Mouse (Mus musculus) intestine, embryonic 14.5 days (tissue): ENCODE data around the gene Igsf21. TPM values are rescaled to one million over a fixed set of nuclear protein-coding genes. Genes with fewer than 3 reads are reported as not detected.

Experiments used
- ATAC-seq: fragments of 200-750 bp; cut with Nextera tagmentation; replicated peaks from 2 replicates; pipeline ENCODE4 v1.8.0; 2017; ENCODE audit warnings: low read depth, moderate number of reproducible peaks, moderate TSS enrichment, moderate library complexity; ENCODE audit not compliant: low FRiP score, low TSS enrichment
- DNase-seq: peaks from one replicate; pipeline ENCODE4 v3.0.0-alpha.2; 2018; ENCODE audit warnings: low spot score
- H3K27ac ChIP-seq: fragments of 300-500 bp; sonication (generic); 2 replicates; pipeline ENCODE4 v1.5.1; 2014; ENCODE audit warnings: low read depth, mild to moderate bottlenecking, control low read depth
- H3K27me3 ChIP-seq: fragments of 300-500 bp; sonication (generic); replicated peaks from 2 replicates; pipeline ENCODE4 v1.6.1; 2014; ENCODE audit warnings: low read length, control low read depth; ENCODE audit not compliant: control insufficient read depth, insufficient read depth
- H3K36me3 ChIP-seq: fragments of 300-500 bp; sonication (generic); 2 replicates; pipeline ENCODE4 v1.6.1; 2014; ENCODE audit warnings: low read length, control low read depth; ENCODE audit not compliant: control insufficient read depth, insufficient read depth
- H3K4me1 ChIP-seq: fragments of 300-500 bp; sonication (generic); replicated peaks from 2 replicates; pipeline ENCODE4 v1.6.1; 2014; ENCODE audit warnings: low read length, control low read depth, mixed read lengths; ENCODE audit not compliant: control insufficient read depth, insufficient read depth
- H3K4me2 ChIP-seq: fragments of 300-500 bp; sonication (generic); 2 replicates; pipeline ENCODE4 v1.6.1; 2014; ENCODE audit warnings: low read length
- H3K4me3 ChIP-seq: fragments of 300-500 bp; sonication (generic); 2 replicates; pipeline ENCODE4 v1.5.1; 2014; ENCODE audit warnings: low read depth, low read length, control low read depth, mixed read lengths
- H3K9ac ChIP-seq: fragments of 300-500 bp; sonication (generic); 2 replicates; pipeline ENCODE4 v1.6.1; 2014; ENCODE audit warnings: mild to moderate bottlenecking, low read length
- H3K9me3 ChIP-seq: fragments of 300-500 bp; sonication (generic); 2 replicates; pipeline ENCODE4 v1.6.1; 2016; ENCODE audit warnings: low read length, control low read depth; ENCODE audit not compliant: control insufficient read depth
- WGBS: fragments of 180-500 bp; shearing (Covaris S2); extraction: QIAGEN DNeasy Blood & Tissue Kit; methylation state at CpG from one replicate; pipeline ENCODE4 v1.1.7; 2014; 5-methylcytosine and 5-hydroxymethylcytosine counted together
- polyA plus RNA-seq: library from polyadenylated mRNA; unstranded; fragments of >200 nt; fragmentation: Nextera tagmentation; extraction: Ambion mirVana; gene quantifications from 2 replicates; pipeline ENCODE4 v1.2.1, GENCODE M21; 2014

Gene Igsf21
- polyA plus RNA-seq, 1 experiment from 2014 or later: 2.2 TPM

- H3K27me3 ChIP-seq: no peaks in the 10 kb centered on the region
- no peak overlapping the region for H3K9ac ChIP-seq
- H3K4me3 ChIP-seq: no peak overlapping the region
- ATAC-seq: no peak
- H3K4me1 ChIP-seq: no peaks in the 10 kb centered on the region
- H3K27ac ChIP-seq: no peak overlapping the region
- H3K4me2 ChIP-seq: no peak overlapping the region
- H3K36me3 ChIP-seq: no peaks in the 10 kb centered on the region
- no peaks in the 10 kb centered on the region for H3K9me3 ChIP-seq
- 35% methylated on average over 14 of the region's 14 CpGs for WGBS
- no peak for DNase-seq
These were observed 32.2 kb downstream of the Igsf21 start for GRCm38 (mm10) chr4:140214406-140214805.

DNA sequence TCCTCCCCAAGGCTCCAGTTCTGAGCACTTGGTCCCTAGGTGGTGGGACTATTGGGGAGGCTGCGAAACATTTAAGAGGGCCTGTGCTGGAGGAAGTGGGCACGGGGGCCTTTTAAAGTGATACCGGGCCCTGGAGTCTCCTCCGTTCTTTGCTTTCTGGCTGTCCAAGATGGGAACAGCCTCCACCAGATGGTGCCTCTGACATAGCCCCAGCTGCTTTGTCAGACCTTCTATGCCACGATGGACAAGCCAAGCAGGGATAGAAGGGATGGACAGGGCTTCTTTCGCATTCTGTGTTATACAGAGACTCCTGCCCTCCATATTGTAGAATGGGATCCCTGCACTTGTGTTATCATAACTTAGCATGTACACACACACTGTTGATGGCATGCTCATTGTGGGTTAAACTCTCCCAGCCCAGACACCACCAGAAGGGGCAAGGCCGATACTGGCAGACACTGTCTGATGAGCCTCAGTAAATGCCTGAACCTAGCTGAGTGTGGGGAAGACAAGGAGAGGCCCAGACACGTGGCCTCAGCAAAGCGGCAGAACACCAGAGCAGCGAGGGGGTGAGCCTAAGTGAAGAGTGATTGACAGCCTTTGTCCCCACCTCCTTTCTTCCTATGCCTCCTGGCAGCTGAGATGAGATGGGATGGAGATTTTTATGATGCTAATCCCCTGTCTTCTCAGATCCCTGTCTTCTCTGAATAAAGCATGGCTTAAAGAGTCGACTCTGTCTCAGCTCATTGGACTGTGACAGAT, 36.3 kb downstream of the Igsf21 start:
- WGBS: 75% methylated on average over 11 of the region's 11 CpGs
- Histone ChIP-seq H3K4me1 (no peaks in the 10 kb centered on the region), H3K9ac (no peak overlapping the region), H3K27ac (no peak overlapping the region), H3K4me3 (no peak overlapping the region), H3K36me3 (no peaks in the 10 kb centered on the region), H3K4me2 (no peak overlapping the region), H3K9me3 (no peaks in the 10 kb centered on the region), H3K27me3 (no peaks in the 10 kb centered on the region)
- DNase-seq (no peak), ATAC-seq (no peak)

DNA sequence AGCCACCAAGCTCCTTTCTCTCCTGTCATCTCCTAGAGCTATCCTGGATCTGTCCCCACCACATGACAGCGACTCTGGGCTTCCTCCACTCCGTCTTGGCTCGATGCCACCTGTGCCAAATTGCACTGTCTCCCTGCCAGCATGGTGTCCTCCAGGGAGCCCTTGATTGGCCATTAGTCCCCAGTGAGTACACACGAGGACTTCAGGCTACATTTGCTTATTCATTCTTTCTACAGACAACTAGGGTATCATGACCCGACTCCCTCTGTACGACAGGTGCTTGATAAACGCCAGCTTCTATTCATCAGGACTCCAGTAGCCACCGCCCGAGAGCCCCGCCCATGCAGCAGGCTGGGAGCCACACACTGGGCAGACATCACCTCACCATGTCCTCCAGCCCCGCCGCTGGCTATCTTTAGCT, 40.8 kb downstream of the Igsf21 start:
- Histone ChIP-seq H3K4me2 (no peak overlapping the region), H3K36me3 (no peaks in the 10 kb centered on the region), H3K27ac (no peak overlapping the region), H3K9ac (no peak overlapping the region), H3K9me3 (no peaks in the 10 kb centered on the region), H3K27me3 (no peaks in the 10 kb centered on the region), H3K4me3 (no peak overlapping the region), H3K4me1 (no peaks in the 10 kb centered on the region)
- ATAC-seq (no peak), DNase-seq (no peak)
- 57% methylated on average over 12 of the region's 12 CpGs for WGBS

DNA sequence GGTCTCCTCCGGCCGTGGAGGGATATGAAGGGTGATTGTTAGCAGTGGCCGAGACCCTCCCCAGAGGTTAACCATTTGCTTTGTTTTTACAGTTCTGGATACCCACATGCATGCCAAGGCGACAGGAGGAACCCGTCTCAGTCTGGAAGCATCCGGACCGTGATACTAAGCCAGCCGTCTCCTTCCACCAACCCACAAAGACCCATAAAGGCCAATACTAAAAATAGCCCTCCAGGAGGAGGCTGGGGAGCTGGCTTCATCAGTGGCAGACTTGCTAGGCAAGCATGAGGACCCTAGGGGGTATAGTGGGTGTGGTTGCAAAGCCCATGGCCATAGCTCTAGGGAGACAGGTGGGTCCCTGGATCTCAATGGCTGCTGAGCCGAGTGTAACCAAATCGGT, 41.8 kb downstream of the Igsf21 start:
- DNase-seq: no peak
- H3K27me3 ChIP-seq: no peaks in the 10 kb centered on the region
- 74% methylated on average over 10 of the region's 10 CpGs for WGBS

GRCm38 (mm10) chr4:140203696-140204272, 42.8 kb downstream of the Igsf21 start:
- ATAC-seq: no peak
- H3K27me3 ChIP-seq: no peaks in the 10 kb centered on the region
- WGBS: 64% methylated on average over 12 of the region's 12 CpGs
- H3K9me3 ChIP-seq: no peaks in the 10 kb centered on the region
- no peak overlapping the region for H3K4me2 ChIP-seq
- H3K4me1 ChIP-seq: no peaks in the 10 kb centered on the region
- no peaks in the 10 kb centered on the region for H3K36me3 ChIP-seq
- no peak overlapping the region for H3K4me3 ChIP-seq
- DNase-seq: no peak
- H3K27ac ChIP-seq: no peak overlapping the region
- no peak overlapping the region for H3K9ac ChIP-seq

More for the DNA sequence above, 41.8 kb downstream of the Igsf21 start:
- Histone ChIP-seq H3K36me3 (no peaks in the 10 kb centered on the region), H3K4me1 (no peaks in the 10 kb centered on the region), H3K9ac (no peak overlapping the region), H3K4me3 (no peak overlapping the region), H3K4me2 (no peak overlapping the region), H3K27ac (no peak overlapping the region), H3K9me3 (no peaks in the 10 kb centered on the region)
- no peak for ATAC-seq

GRCm38 (mm10) chr4:140202196-140202595, 44.4 kb downstream of the Igsf21 start:
- Histone ChIP-seq H3K9me3 (no peaks in the 10 kb centered on the region), H3K4me2 (no peak overlapping the region), H3K36me3 (no peaks in the 10 kb centered on the region), H3K9ac (no peak overlapping the region), H3K4me1 (no peaks in the 10 kb centered on the region), H3K27ac (no peak overlapping the region), H3K4me3 (no peak overlapping the region), H3K27me3 (no peaks in the 10 kb centered on the region)
- 39% methylated on average over 6 of the region's 6 CpGs for WGBS
- DNase-seq: no peak
- no peak for ATAC-seq

- H3K27me3 ChIP-seq: no peaks in the 10 kb centered on the region
- WGBS: 63% methylated on average over 14 of the region's 14 CpGs
- no peak overlapping the region for H3K9ac ChIP-seq
- H3K9me3 ChIP-seq: no peaks in the 10 kb centered on the region
- ATAC-seq: no peak
- H3K4me2 ChIP-seq: no peak overlapping the region
- H3K36me3 ChIP-seq: no peaks in the 10 kb centered on the region
- no peak for DNase-seq
- H3K27ac ChIP-seq: no peak overlapping the region
- no peak overlapping the region for H3K4me3 ChIP-seq
- no peaks in the 10 kb centered on the region for H3K4me1 ChIP-seq
These were observed 46.3 kb downstream of the Igsf21 start for GRCm38 (mm10) chr4:140200296-140200695.

DNA sequence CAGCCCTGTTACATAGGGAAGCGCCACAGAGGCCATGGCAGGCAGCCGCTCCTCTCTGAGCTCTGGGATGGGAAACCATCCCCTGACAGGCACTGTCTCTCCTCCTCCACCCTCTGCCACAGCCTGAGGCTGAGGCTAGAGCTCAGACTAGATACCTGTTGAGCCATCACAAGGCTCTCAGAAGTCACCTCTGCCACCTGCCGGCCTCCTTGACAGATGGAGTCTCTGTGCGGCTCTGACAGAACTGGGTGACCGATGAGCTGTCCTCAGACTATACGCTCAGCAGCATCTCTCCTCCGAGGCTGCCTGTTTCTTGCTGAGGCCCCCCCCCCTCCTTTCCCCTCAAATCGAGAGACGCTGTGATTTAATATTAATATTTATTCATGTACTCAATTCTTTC, 49.9 kb downstream of the Igsf21 start:
- no peak for ATAC-seq
- 69% methylated on average over 9 of the region's 9 CpGs for WGBS

More for the DNA sequence above, 49.9 kb downstream of the Igsf21 start:
- Histone ChIP-seq H3K4me3 (no peak overlapping the region), H3K4me1 (no peaks in the 10 kb centered on the region), H3K36me3 (no peaks in the 10 kb centered on the region), H3K27me3 (no peaks in the 10 kb centered on the region), H3K4me2 (no peak overlapping the region), H3K27ac (no peak overlapping the region), H3K9me3 (no peaks in the 10 kb centered on the region), H3K9ac (no peak overlapping the region)
- DNase-seq: no peak
